Mouse (Mus musculus) inflammation-experienced regulatory T-cells, adult 6 months (primary cell): ENCODE data around the gene Abca14. TPM values are rescaled to one million over a fixed set of nuclear protein-coding genes. Genes with fewer than 3 reads are reported as not detected.
"Not testable (repeated sequence)": the region's sequence is repeated elsewhere in the genome, so short reads cannot be mapped to it uniquely, and the experiment has no call there.

Experiments
- ATAC-seq: one replicate; pipeline ENCODE4 v1.8.0; 2017
- polyA plus RNA-seq, 3 experiments: library from polyadenylated mRNA; unstranded; fragments of 100-300 nt; shearing (Covaris generic); gene quantifications; one replicate each; pipeline ENCODE4 v1.2.1; 2017

The Abca14 gene
- polyA plus RNA-seq, 3 experiments from 2014 or later: not detected

GRCm38 (mm10) chr7:120205989-120206388 lies 2.2 kb downstream of the Abca14 start:
- ATAC-seq: no peak

DNA sequence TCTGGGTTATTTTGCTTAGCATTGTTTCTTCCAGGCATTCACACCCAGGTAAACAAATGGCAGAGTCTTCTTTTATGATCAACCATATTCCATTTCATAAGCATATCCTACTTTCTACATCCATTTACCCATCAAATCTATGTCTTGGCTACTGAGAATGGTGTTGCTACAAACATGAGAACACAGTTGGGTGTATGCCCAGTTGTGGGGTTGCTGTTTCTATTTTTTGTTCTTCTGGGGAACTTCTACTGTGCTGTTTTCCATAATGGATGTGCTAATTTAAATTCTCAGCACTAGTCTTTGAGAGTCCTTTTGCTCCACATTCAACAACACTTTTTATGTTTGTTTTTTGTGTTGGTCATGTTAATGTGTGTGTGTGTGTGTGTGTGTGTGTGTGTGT lies 24.8 kb downstream of the Abca14 start:
- ATAC-seq: no peak

DNA sequence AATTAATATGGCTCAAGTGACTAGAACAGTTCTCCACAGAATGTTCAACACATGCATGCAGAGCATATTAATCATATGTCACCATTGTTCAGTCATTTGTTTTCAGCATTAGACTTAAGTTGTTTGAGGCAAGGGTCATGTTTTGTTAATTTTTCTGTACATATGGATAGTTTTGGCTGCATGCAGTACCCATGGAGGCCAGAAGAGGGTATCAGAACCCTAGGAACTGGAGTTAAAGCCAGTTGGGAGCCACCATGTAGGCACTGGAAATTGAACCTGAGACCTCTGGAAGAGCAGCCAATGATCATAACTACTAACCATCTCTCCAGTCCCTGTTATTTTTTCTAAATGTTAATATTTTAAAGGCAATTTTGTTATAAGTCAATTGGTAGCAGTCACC lies 37.3 kb downstream of the Abca14 start:
- ATAC-seq: no peak

DNA sequence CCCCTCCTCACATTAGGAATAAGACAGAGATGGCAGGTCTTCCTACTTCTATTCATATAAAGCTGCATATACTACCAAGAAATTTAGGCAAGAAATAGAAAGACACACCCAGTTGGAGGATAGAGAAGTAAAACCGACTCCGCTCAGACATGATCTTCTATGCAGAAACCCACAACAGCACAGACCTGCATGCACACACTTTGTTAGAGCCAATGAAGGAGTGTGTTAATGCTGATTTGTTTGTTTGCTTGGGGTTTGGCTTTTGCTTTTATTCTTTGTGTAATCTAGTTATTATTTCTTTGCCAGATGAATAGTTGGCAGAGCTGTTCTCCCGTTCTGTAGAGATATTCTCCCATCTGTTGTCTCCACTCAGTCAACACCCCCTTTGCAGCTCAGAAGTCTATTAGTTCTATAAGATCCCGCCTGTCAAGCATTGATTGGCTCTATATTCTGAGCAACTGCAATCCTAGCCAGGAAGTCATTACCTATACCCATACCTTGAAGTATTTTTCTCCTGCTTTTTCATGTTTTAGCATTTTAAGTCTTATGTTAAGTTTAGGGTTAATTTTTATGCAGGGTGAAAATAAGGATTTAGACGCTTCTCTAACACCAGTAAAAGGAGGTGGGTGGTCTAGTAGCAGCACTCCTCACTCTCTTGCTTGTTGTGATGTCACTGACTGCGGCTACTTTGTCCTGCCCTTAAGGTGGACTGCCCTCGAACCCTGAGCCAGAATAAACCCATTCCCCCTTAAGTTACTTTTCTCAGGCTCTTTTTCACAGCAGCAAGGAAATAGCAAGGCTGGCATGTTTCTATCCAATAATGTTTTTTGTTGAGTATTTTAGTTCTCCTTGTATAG lies 67.6 kb downstream of the Abca14 start:
- ATAC-seq: no peak

- no peak for ATAC-seq
Measured at GRCm38 (mm10) chr7:120272110-120272509, 68.3 kb downstream of the Abca14 start.

DNA sequence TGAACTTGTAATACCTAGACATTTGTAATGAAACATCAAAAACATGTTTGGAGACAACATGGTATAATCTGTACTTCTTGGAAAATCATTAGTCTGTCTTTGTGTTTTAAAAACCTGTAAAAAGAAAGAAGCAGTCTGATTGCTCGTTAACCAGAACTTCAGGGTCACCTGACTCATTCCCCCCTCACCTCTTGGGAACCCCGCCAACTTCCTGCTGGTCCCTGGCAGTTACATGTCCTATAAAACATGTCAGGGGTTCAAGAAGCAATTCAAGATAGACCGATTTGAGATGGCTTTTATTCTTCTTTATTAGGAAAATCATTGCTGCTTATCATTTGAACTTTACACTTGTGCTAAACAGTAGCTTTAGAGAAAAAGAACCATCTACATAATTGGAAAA lies 81.5 kb downstream of the Abca14 start:
- ATAC-seq: no peak

- ATAC-seq: no peak
Measured at GRCm38 (mm10) chr7:120316086-120316485, 112.3 kb downstream of the Abca14 start.

DNA sequence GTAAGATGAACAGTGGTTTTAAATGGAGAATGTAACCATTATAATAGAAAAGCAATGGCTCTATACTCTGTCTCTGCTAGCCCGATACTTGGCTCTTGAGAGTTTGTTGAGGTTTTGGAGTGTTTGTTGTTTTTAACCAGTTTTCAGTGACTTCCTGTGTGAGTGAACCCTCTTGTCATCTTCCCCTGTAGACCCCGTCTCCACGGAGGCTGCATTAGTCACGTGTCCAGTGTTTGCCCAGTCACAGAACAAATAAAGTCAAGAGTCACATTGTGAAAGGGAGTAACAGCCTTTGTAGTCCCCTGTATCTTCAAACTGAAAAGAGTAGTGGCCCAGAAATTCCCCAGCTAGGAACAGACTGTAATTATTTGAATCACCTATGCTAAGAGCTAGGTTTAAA lies 119.2 kb downstream of the Abca14 start:
- no peak for ATAC-seq

DNA sequence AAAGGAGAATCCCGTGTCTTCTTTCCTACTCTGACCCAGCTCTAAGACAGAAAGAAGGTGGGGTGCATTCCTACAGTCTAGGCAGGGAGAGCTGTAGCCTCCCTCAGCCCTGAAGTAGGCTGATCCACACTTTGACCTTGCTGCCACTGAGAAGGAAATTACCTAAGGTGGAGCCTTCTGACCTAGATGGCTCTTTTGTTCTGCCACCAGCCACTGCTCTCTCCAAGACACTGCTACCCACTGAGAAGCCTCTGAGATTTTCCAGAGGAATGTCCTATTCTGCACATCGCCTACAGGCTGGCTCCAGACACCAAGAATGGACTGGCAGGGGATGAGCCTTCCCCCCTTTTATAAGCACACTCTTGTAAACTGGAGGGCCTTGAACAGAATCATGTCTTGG lies 122.2 kb downstream of the Abca14 start:
- not testable (repeated sequence) for ATAC-seq

DNA sequence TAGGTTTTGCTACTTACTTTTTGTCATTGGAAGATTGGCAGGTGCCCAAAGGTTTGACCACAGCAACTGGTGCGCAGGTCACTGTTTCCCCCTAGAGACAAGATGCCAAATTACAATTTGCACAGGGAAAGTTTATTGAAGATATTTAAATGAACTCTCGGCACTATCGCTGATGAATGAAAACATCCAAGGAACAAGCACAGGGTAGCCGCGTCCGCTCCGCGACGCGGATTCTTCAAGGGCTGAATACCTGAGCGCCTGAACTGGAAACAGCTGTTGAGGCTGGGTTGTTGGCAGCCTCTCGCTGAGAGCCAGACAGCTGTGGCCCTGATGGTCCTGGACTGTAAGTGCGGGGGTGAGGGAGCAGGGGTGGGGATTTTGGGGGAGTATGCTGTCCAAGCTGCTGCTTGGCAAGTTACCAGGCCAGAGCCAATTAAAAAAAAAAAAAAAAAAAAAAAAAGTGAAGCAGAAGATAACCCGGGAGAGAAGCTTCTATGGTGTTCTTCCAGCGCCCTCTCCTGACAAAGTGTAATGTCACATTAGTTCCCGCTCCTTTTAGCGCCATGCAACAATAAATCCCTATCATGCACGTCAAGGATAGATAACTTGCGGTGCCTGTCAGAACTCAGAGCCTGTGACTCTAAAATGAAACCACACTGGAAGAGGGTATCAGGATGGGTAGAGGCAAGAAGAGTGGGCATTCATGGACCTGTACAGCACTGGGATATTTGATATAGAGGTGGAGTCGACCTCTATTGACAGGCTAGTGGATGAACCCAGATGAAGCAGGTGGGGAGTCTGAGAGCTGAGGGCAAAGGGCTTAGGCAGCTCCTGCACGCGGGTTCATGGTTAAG lies 123.7 kb downstream of the Abca14 start:
- no peak for ATAC-seq

- no peak for ATAC-seq
Measured at GRCm38 (mm10) chr7:120328087-120328793, 124.5 kb downstream of the Abca14 start, which contains the start of gene Abca15. Gene Abca15, plus strand, starts transcription at chr7:120328670.

GRCm38 (mm10) chr7:120361159-120361558 lies 157.4 kb downstream of the Abca14 start:
- ATAC-seq: no peak

Other genes starting within 250 kb of the Abca14 start
- under 1 TPM in 1 of 3 experiments, not detected in 2; 0.24 TPM for gene Dnah3, start 108.7 kb upstream of the Abca14 start, polyA plus RNA-seq
- 10 to 100 TPM in 1 of 3 experiments, 1 to 10 TPM in 2; 6.7 to 17.8 (median 7.2) TPM for gene Tmem159, start 101.6 kb upstream of the Abca14 start, polyA plus RNA-seq
- gene Zp2, start 58.7 kb upstream of the Abca14 start, polyA plus RNA-seq: not detected
- not detected for gene Anks4b, start 30.1 kb upstream of the Abca14 start, polyA plus RNA-seq
- gene Crym, start 1.9 kb upstream of the Abca14 start, polyA plus RNA-seq: not detected
- gene Abca15, start 124.7 kb downstream of the Abca14 start, polyA plus RNA-seq: under 1 TPM in 1 of 3 experiments, not detected in 2; 0.07 TPM
- gene Abca16, start 205.7 kb downstream of the Abca14 start, polyA plus RNA-seq: not detected